Mouse (Mus musculus): ENCODE measurements around the gene Zfand6.
A peak's percentile ranks its signal among the peaks of the same experiment; 100 is the strongest.

Gene Zfand6

DNA sequence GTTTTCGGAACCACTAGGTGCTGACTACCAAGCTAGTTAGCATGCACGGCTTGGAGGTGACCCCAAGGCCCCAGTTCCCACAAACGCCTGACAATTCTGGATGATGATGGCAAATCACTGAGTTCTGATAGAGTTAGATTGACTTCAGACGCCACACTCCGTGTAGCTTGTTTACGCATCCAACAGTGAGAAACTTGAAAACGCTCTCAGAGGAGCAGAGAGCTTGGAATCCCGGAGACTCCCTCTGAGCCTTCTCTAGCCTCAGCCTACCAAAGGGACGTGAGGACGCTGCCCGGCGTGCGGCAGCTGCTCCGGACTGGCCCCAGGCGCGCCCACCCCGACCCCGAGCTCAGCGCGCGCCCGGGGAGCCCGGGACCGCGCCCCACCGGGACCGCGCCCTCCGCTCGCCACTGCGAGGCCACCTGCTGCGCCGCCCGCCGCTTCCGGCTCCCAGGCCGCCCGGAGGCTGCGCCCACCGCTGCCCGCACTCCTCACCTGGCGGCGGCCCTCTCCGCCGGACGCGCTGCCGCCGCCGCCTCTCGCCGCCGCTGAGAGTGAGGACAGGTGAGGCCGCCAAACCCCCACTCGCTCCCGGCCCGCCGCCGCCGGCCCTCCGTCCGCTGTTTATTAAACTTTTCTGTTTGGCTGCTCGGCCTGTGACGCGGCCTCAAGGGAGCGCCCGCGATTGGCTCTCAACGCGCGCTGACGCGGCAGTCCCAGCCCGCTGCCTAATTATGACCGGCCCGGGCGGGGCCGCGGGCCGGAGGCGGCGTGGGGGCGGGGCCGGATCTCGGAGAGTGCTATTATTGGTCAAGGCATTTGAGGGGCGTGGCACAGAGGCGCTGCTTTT lies at the start of gene Zfand6:
TSS of gene Zfand6 (minus strand) at position 709 of the 850 bp plus-strand sequence.
- peak; percentile 99 for DNase-seq (ENCODE audit: low spot score)

- DNase-seq (ENCODE audit: low spot score) = no peak
These were observed 47.0 kb upstream of the Zfand6 start for GRCm38 (mm10) chr7:84736803-84737202.

DNA sequence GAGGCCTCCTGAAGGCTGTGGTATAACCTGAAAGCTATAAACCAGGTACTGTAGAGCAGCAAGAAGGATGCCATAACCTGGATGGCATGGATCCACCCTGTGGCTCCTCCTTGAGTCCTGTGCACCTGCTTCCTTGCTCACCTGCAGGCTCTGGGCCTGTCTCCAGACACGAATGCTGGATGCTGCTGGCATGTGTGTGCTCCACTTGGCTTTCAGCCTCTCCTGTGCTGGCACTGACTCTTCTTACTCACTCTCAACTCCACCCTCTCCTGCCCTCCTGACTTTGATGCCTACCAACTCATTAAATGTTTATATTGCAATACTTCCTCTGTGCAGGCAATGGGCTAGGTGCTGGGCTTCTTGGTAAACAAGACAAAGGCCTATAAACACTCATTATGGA lies 43.3 kb upstream of the Zfand6 start:
- no peak for DNase-seq (ENCODE audit: low spot score)

- no peak for DNase-seq (ENCODE audit: low spot score)
These were observed 42.3 kb upstream of the Zfand6 start for GRCm38 (mm10) chr7:84732052-84732451.

GRCm38 (mm10) chr7:84731076-84731475 lies 41.3 kb upstream of the Zfand6 start:
- no peak for DNase-seq (ENCODE audit: low spot score)

DNA sequence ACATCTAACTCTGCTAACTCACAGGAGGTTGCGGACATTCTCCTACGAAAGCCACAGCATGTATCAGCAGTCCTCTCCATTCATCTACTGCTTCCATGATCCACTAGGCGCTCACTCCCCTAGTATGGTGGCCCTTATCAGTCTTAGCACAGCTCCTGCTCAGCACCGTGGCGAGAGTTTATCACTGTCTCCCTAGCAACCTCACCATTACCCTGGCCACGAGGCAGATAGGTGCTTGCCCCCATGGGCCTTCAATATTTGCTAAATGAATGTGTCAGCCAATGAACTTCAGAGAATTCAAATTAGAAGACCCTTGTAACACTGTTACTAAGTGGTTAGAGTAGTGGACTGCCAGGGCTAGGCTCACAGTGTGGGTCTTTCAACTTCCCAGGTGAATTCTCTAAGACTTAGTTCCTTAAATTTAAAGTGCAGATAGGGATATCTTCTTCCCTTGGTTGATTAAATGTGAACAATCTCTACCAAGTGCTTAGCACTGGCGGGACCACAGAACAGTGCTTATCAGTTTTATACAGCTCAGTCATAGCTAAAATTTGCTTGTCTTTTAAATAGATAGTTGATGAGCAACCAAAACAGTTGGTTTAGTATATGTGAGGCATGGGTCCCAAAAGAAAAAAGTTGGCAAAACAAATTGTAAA lies 33.2 kb upstream of the Zfand6 start:
- DNase-seq (ENCODE audit: low spot score) = no peak

DNA sequence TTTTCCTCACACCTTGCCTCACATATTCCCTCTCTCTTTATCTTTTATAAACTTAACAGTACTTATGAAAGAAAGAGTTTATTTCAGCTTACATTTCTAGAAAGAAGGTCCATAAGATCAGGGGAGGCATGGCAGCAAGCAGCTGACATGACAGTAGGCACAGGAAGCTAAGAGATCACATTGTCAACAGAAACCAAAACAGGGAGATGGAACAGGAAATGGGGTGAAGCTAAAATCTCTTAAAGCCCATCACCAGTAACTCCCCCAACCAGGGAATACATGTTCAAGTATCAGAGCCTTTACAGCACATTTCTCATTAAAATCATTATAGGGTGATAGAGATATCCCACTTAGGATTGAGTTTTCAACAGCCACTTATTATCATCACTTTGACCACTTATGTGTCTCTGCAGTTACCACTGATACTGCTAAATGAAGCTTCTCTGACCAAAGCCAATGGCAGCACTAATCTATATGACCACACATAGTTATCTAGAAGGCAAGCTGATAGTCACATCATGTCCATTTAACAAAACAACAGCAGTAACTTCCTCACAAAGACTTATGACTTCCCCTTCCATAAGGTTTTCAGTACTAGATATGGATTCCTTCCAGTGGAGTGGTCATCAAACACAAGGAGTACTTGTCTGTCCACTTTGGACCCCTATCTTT lies 20.7 kb upstream of the Zfand6 start:
- DNase-seq (ENCODE audit: low spot score) = no peak

DNA sequence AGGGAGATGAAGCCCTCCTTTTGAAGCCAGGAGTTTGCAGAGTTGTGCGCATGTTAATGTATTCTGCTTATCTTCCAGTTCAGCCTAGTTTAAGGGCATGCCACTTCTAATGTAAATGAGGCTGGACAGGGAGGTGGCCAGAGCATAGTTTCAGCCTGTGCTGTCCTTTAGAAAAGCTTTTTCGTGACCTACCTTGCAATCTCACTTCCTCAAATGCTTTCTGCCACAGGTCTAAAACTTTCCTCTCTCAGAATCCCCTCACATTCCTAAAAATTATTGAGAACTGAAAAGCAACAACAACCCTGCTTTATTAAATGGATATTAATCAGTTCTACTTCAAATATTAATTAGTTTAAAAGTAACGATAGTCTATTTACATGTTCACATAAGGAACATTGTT lies 17.1 kb upstream of the Zfand6 start:
- DNase-seq (ENCODE audit: low spot score) = no peak

- DNase-seq (ENCODE audit: low spot score) = no peak
These were observed 346 bp upstream of the Zfand6 start for GRCm38 (mm10) chr7:84690101-84690509.

- peak; percentile 7 for DNase-seq (ENCODE audit: low spot score)
These were observed 1.8 kb downstream of the Zfand6 start for GRCm38 (mm10) chr7:84687653-84688580.

GRCm38 (mm10) chr7:84686380-84686779 lies 3.4 kb downstream of the Zfand6 start:
- no peak for DNase-seq (ENCODE audit: low spot score)

- DNase-seq (ENCODE audit: low spot score) = no peak
These were observed 5.1 kb downstream of the Zfand6 start for GRCm38 (mm10) chr7:84684675-84685074.

- DNase-seq (ENCODE audit: low spot score) = no peak
These were observed 8.2 kb downstream of the Zfand6 start for GRCm38 (mm10) chr7:84681558-84681957.

- DNase-seq (ENCODE audit: low spot score) = no peak
These were observed 8.8 kb downstream of the Zfand6 start for GRCm38 (mm10) chr7:84680931-84681330.

- no peak for DNase-seq (ENCODE audit: low spot score)
These were observed 9.7 kb downstream of the Zfand6 start for GRCm38 (mm10) chr7:84680092-84680491.

DNA sequence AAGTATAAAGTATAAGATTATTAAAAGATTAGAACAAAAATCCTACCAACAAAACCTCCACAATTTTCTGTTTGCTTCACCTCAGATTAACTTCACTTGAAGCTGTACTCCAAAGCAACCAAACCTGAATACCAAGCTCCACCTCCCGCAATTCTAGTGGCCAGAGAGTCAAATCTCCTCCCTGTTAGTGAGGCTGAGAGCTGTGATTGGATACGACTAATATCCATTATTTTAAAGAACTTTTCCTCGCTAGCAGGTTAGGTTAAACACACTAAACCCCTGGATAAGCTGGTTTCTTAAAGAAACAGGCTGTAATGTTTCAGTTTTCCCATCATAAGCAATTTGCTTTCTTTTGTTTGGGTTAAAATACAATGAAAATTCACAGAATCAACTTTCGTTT lies 10.5 kb downstream of the Zfand6 start:
- peak; percentile 46 for DNase-seq (ENCODE audit: low spot score)

DNA sequence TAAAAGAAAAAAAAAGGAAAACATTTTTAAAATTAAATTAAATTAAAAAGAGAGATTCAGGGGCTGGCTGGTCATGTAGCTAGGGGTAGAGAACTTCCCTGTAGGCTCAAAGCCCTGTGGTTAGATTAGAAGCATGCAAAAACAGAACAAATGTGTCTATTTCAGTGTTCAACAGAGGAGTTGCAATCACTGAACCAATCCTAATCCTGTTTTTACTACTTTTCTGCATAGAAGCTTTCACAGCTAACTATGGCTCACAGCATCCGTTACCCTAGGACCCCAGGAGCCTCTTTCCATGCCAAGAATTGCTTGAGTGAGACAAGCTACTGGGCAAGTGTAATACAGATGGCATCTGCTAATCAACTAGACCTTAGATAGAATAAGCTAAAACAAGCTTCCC lies 16.7 kb downstream of the Zfand6 start:
- no peak for DNase-seq (ENCODE audit: low spot score)

- no peak for DNase-seq (ENCODE audit: low spot score)
These were observed 20.1 kb downstream of the Zfand6 start for GRCm38 (mm10) chr7:84669554-84670152.

GRCm38 (mm10) chr7:84667946-84668345 lies 21.8 kb downstream of the Zfand6 start:
- DNase-seq (ENCODE audit: low spot score) = no peak

DNA sequence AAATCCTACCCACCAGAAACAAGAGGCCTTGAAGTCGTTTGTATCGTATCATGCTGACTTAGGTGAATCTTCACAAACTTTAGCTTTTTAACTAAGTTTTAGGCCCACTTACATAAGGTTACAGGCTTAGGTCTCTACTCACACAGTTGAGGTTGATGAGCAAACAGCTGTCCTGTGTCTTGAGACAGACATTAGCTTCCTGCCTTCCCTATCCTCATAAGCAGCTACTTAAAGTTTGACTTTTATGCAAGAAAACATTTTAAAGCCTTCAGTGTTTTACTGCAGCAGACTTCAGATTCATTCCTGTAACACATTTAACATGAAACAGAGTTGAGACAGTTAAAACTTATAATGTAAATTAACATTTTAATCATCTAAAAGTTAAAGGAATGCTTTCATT lies 37.0 kb downstream of the Zfand6 start:
- no peak for DNase-seq (ENCODE audit: low spot score)

DNA sequence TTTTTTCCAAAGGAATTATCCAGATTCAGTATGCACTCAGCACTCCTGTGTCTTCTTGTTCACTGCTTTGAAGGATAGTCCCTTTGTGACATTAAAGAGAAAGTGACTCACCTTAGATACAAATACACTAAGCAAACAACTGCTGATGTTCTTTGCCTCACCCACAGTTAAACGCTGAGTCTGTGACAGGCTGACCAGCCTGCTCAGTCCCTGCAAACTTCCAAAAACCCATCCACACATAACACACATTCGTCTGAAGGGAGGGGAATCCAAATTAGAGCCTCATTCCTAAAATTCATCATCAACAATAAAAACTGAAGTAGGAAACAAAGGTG lies 37.8 kb downstream of the Zfand6 start:
- no peak for DNase-seq (ENCODE audit: low spot score)

Data from ovary, postnatal 36 days (tissue).